Mouse (Mus musculus) ES-E14 (cell line): ENCODE results near the gene Cyp26c1.

ENCODE experiments used
- CHD2 ChIP-seq: IDR thresholded peaks from 2 replicates; pipeline ENCODE4 v1.6.1; 2014; ENCODE audit warnings: mild to moderate bottlenecking, low read depth, low read length, inconsistent platforms
- HCFC1 ChIP-seq: IDR thresholded peaks from 2 replicates; pipeline ENCODE4 v1.6.1; 2012; ENCODE audit warnings: low read length, inconsistent platforms, borderline replicate concordance; ENCODE audit not compliant: insufficient read depth
- MAFK ChIP-seq: IDR thresholded peaks from 2 replicates; pipeline ENCODE4 v1.6.1; 2014; ENCODE audit warnings: mild to moderate bottlenecking, low read depth, low read length, inconsistent platforms; ENCODE audit not compliant: insufficient read depth
- ZC3H11A ChIP-seq: IDR thresholded peaks from 2 replicates; pipeline ENCODE4 v1.6.1; 2012; ENCODE audit warnings: low read depth, mild to moderate bottlenecking, inconsistent platforms, low read length, borderline replicate concordance
- ZNF384 ChIP-seq: IDR thresholded peaks from 2 replicates; pipeline ENCODE4 v1.6.1; 2012; ENCODE audit warnings: low read depth, low read length, inconsistent platforms

DNA sequence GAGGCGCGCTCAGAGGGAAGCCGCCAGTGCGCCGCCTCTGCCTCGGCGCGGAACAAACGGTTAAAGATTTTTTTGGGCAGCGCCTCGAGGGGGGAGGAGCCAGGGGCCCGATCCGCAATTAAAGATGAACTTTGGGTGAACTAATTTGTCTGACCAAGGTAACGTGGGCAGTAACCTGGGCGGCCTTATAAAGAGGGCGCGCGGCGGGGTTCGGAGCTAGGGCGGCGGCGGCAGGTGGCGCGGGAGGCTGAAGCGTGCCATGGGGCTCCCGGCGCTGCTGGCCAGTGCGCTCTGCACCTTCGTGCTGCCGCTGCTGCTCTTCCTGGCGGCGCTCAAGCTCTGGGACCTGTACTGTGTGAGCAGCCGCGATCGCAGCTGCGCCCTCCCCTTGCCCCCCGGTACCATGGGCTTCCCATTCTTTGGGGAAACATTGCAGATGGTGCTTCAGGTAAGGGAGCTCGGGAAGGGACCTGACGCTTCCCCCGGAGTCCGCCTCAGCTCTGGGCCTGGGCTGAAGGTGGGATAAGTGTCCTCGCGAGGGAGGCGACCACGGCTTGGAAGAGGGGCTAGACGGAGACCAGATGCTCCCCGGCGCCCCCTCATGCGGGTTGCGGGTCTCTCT is 12.4 kb downstream of the Cyp26c1 start, which contains the start of gene Cyp26a1:
- no peak for TF ChIP-seq CHD2
- no peak for TF ChIP-seq MAFK
- no peak for TF ChIP-seq ZC3H11A
- no peak for TF ChIP-seq HCFC1
- no peak for TF ChIP-seq ZNF384
